Mouse (Mus musculus): ENCODE data around the gene Strbp.

DNA sequence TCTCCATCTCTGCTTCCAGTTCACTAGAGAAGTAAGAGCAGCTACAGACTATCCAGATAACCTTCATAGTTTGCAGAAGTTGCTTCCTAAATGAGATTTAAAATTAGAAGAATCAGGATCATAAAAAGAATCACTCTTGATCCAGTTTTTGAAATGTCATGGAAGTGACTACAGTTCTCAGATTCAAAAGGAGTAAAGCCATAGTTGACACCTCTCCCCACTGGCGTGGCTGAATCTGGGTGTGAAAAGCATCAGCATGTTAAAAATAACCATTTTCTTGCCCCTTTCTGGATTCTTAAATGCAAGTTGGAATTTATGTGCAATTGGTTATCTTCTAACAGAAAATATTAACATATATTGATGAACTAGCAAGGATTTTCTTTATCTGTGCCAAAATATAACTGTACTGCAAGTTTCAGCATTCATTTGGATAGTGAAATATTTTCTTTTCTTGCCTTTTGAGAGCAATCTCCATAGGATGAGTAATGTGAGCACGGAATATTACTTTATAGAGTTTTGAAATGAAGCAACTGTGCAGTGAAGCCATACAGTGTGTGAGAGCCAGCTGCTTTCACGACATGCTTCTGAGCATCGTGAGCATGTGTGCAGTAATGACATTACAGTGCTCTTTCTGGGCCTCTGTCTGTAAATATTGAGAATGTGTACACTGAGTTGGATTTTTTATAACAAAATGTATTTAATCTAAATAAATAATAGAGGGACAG, 184.9 kb downstream of the Strbp start:
- TF ChIP-seq CTCF (IDR thresholded peaks at IDR 0.05; ENCODE audit: low read depth, low read length): no peak
- no peak for TF ChIP-seq POLR2A (IDR thresholded peaks at IDR 0.05; ENCODE audit: insufficient read depth, low read length)
- no peak for TF ChIP-seq EP300 (IDR thresholded peaks at IDR 0.05; ENCODE audit: insufficient read depth, low read depth, low read length)
